Comparison of ENCODE assay signal across 26 mouse cellular contexts in genomic region chr19:6264945-6265344, GRCm38 (mm10). TPM values are rescaled to one million over a fixed set of nuclear protein-coding genes. Genes with fewer than 3 reads are reported as not detected.
DNase-seq lines count a peak whose midpoint lies in the region; ATAC-seq and TF ChIP-seq lines count a peak whose summit lies in the region.
"Had no signal": no experiment of that assay in that cellular context is flagged by ENCODE, and none has a peak within 500 bp of the region (broad histone marks: within the 10 kb centered on the region; RNA-seq: fewer than 3 reads in every experiment).

No protein-coding gene starts in this region.

- peak overlapping the region; percentile 95 for H3K27ac ChIP-seq in liver, adult 2 months (replicated peaks; ENCODE audit: insufficient read depth, low read depth, low read length)
- no peak overlapping the region for H3K27ac ChIP-seq in liver, embryonic 12.5 days
- H3K27ac ChIP-seq in small intestine, adult 2 months (ENCODE audit: insufficient read depth, low read depth, low read length): peak overlapping the region; percentile 99
- H3K27ac ChIP-seq: forebrain, embryonic 15.5 days; heart, embryonic 13.5 days; hindbrain, embryonic 12.5 days; limb, embryonic 13.5 days; macrophage; midbrain, embryonic 15.5 days; neural tube, embryonic 12.5 days had no signal

- no peak for TF ChIP-seq POLR2A in liver, adult 2 months (IDR thresholded peaks at IDR 0.05; ENCODE audit: extremely low read depth, insufficient read depth, low read length)
- no peak for TF ChIP-seq POLR2A in small intestine, adult 2 months (IDR thresholded peaks at IDR 0.05; ENCODE audit: low read depth, low read length)

- intact Hi-C loops in left cerebral cortex, postnatal 36 days (cut with DNase I): loop anchor here (2.0 kb wide), 1 partner anchor 66 kb away; no protein-coding TSS in a partner anchor

- H3K36me3 ChIP-seq in liver, adult 2 months (ENCODE audit: control insufficient read depth, insufficient read depth, low read length): no peaks in the 10 kb centered on the region
- peaks cover 22% of the 10 kb centered on the region for H3K36me3 ChIP-seq in liver, embryonic 12.5 days
- peaks cover 33% of the 10 kb centered on the region for H3K36me3 ChIP-seq in small intestine, adult 2 months (ENCODE audit: control insufficient read depth, insufficient read depth, low read length)

- peaks cover 31% of the 10 kb centered on the region for H3K4me1 ChIP-seq in liver, adult 2 months (ENCODE audit: control insufficient read depth, insufficient read depth, low read length)
- peaks cover 20% of the 10 kb centered on the region for H3K4me1 ChIP-seq in liver, embryonic 12.5 days
- peaks cover 9% of the 10 kb centered on the region; the same call in 1 of the 2 replicates for H3K4me1 ChIP-seq in small intestine, adult 2 months (ENCODE audit: control insufficient read depth, insufficient read depth, insufficient read length, low read length)
- H3K4me1 ChIP-seq: forebrain, embryonic 15.5 days; midbrain, embryonic 15.5 days; neural tube, embryonic 12.5 days had no signal

- H3K4me2 ChIP-seq in liver, embryonic 12.5 days: peak overlapping the region; percentile 54
- H3K4me2 ChIP-seq: forebrain, embryonic 15.5 days; heart, embryonic 13.5 days; hindbrain, embryonic 12.5 days; limb, embryonic 13.5 days; midbrain, embryonic 15.5 days; neural tube, embryonic 12.5 days had no signal

- no peak for TF ChIP-seq CTCF in liver, adult 2 months (IDR thresholded peaks at IDR 0.05; ENCODE audit: low read depth, low read length)
- no peak for TF ChIP-seq CTCF in small intestine, adult 2 months (IDR thresholded peaks at IDR 0.05; ENCODE audit: extremely low read depth, insufficient read length, insufficient replicate concordance, low read depth, low read length)

- H3K27me3 ChIP-seq in liver, adult 2 months (ENCODE audit: control insufficient read depth, insufficient read depth, low read length): no peaks in the 10 kb centered on the region
- no peaks in the 10 kb centered on the region for H3K27me3 ChIP-seq in liver, embryonic 12.5 days (replicated peaks)
- H3K27me3 ChIP-seq in small intestine, adult 2 months (ENCODE audit: control insufficient read depth, insufficient read depth, low read length): no peaks in the 10 kb centered on the region
- H3K27me3 ChIP-seq: forebrain, embryonic 15.5 days; hindbrain, embryonic 12.5 days; limb, embryonic 13.5 days; midbrain, embryonic 15.5 days; neural tube, embryonic 12.5 days had no signal

- H3K9ac ChIP-seq in liver, adult 2 months (ENCODE audit: low read depth, low read length): peak overlapping the region; percentile 88
- no peak overlapping the region for H3K9ac ChIP-seq in liver, embryonic 12.5 days
- H3K9ac ChIP-seq: forebrain, embryonic 15.5 days; heart, embryonic 13.5 days; hindbrain, embryonic 12.5 days; limb, embryonic 13.5 days; midbrain, embryonic 15.5 days; neural tube, embryonic 12.5 days had no signal

- peaks cover 9% of the 10 kb centered on the region; the same call in 1 of the 2 replicates for H3K79me2 ChIP-seq in liver, adult 2 months (ENCODE audit: control insufficient read depth, insufficient read depth, low read length)

- peak overlapping the region; percentile 60 for H3K4me3 ChIP-seq in liver, adult 2 months (ENCODE audit: insufficient read depth, low read depth, low read length)
- peak overlapping the region; percentile 42; the same call in 1 of the 2 replicates for H3K4me3 ChIP-seq in liver, embryonic 12.5 days
- peak overlapping the region; percentile 93 for H3K4me3 ChIP-seq in small intestine, adult 2 months (ENCODE audit: low read depth, low read length)
- H3K4me3 ChIP-seq: forebrain, embryonic 15.5 days; heart, embryonic 13.5 days; hindbrain, embryonic 12.5 days; limb, embryonic 13.5 days; midbrain, embryonic 15.5 days; neural tube, embryonic 12.5 days had no signal

- DNase-seq in liver, adult 2 months (ENCODE audit: extremely low read depth, low read depth, low spot score): peak; percentile 76
- no peak for DNase-seq in liver
- DNase-seq in heart, adult 11 months: no peak
- no peak for DNase-seq in left cerebral cortex, postnatal 36 days (ENCODE audit: low spot score in 2 of 2)
- no peak for DNase-seq in thymus, adult 18-20 months
- DNase-seq: adrenal gland, adult 2 months; B cell, adult 2 months; gastrocnemius, postnatal 10 days; heart, postnatal 14 days; layer of hippocampus, postnatal 36 days; retina, postnatal 1 day had no signal

- no peak for ATAC-seq in liver, embryonic 12.5 days
- ATAC-seq: forebrain, embryonic 15.5 days had no signal

- H3K9me3 ChIP-seq in liver, embryonic 12.5 days (replicated peaks): peaks cover 4% of the 10 kb centered on the region; the same call in 1 of the 2 replicates
- H3K9me3 ChIP-seq: forebrain, embryonic 15.5 days; hindbrain, embryonic 12.5 days; midbrain, embryonic 15.5 days; neural tube, embryonic 12.5 days had no signal

- 23% methylated on average over 8 of the region's 8 CpGs for WGBS in liver, adult 2 months
- WGBS in liver, embryonic 12.5 days (ENCODE audit: insufficient replicate concordance): 74% methylated on average over 8 of the region's 8 CpGs
- 34% methylated on average over 8 of the region's 8 CpGs for WGBS in small intestine, adult 2 months

RNA-seq across cellular contexts. Expression of gene Ehd1, which starts 11.6 kb away (rescaled TPM):
- total RNA-seq in liver, adult 2 months (2014; rRNA removed): 25.3 and 29.7 TPM in 2 replicates
- 140 and 154 TPM in 2 replicates for polyA plus RNA-seq in liver, adult 2 months (2012; rRNA removed)
- 85.4 and 91.9 TPM in 2 replicates for polyA plus RNA-seq in liver, embryonic 12.5 days (2016; fragmentation: Nextera tagmentation; extraction: Ambion mirVana)
- polyA plus RNA-seq in small intestine, adult 2 months (2012; rRNA removed): 315 and 714 TPM in 2 replicates
- total RNA-seq in left cerebral cortex, postnatal 36 days (2021): 10 to 100 TPM; 38.2 to 42.2 TPM

RNA-seq across cellular contexts. Expression of gene Atg2a, which starts 23.5 kb away (rescaled TPM):
- total RNA-seq in liver, adult 2 months (2014; rRNA removed): 9.1 and 16.0 TPM in 2 replicates
- polyA plus RNA-seq in liver, adult 2 months (2012; rRNA removed): 26.8 and 32.3 TPM in 2 replicates
- polyA plus RNA-seq in liver, embryonic 12.5 days (2016; fragmentation: Nextera tagmentation; extraction: Ambion mirVana): 7.1 and 8.2 TPM in 2 replicates
- polyA plus RNA-seq in small intestine, adult 2 months (2012; rRNA removed): 37.0 and 68.8 TPM in 2 replicates
- total RNA-seq in left cerebral cortex, postnatal 36 days (2021): 10 to 100 TPM; 32.3 to 39.4 TPM

RNA-seq across cellular contexts. Expression of gene Ppp2r5b, which starts 29.3 kb away (rescaled TPM):
- 3.2 and 3.3 TPM in 2 replicates for total RNA-seq in liver, adult 2 months (2014; rRNA removed)
- polyA plus RNA-seq in liver, adult 2 months (2012; rRNA removed): 12.5 and 14.5 TPM in 2 replicates
- 6.4 TPM in 2 replicates for polyA plus RNA-seq in liver, embryonic 12.5 days (2016; fragmentation: Nextera tagmentation; extraction: Ambion mirVana)
- polyA plus RNA-seq in small intestine, adult 2 months (2012; rRNA removed): 64.2 and 112 TPM in 2 replicates
- 100 to 1,000 TPM; 160 to 173 TPM for total RNA-seq in left cerebral cortex, postnatal 36 days (2021)

RNA-seq across cellular contexts. Expression of gene Gpha2, which starts 38.8 kb away (rescaled TPM):
- 0.27 and 0.28 TPM in 2 replicates for total RNA-seq in liver, adult 2 months (2014; rRNA removed)
- not detected in 2 replicates for polyA plus RNA-seq in liver, adult 2 months (2012; rRNA removed)
- polyA plus RNA-seq in liver, embryonic 12.5 days (2016; fragmentation: Nextera tagmentation; extraction: Ambion mirVana): not detected in 2 replicates
- 0.74 TPM in 1 of 2 replicates, not detected in the other for polyA plus RNA-seq in small intestine, adult 2 months (2012; rRNA removed)
- not detected for total RNA-seq in left cerebral cortex, postnatal 36 days (2021)
- total RNA-seq: CH12.LX; gastrocnemius, postnatal 10 days; granulocyte monocyte progenitor cell, adult 5-6 weeks; heart, postnatal 14 days; layer of hippocampus, adult 8-10 months; layer of hippocampus, postnatal 36 days; left cerebral cortex, postnatal 14 days; MEL had no signal
- polyA plus RNA-seq: forebrain, embryonic 15.5 days; heart, embryonic 13.5 days; kidney, embryonic 14.5 days; macrophage; midbrain, embryonic 15.5 days; neural tube, embryonic 12.5 days had no signal

RNA-seq across cellular contexts. Expression of gene Cdc42bpg, which starts 41.3 kb away (rescaled TPM):
- 3.1 and 4.6 TPM in 2 replicates for total RNA-seq in liver, adult 2 months (2014; rRNA removed)
- 6.7 and 7.3 TPM in 2 replicates for polyA plus RNA-seq in liver, adult 2 months (2012; rRNA removed)
- polyA plus RNA-seq in liver, embryonic 12.5 days (2016; fragmentation: Nextera tagmentation; extraction: Ambion mirVana): 0.20 TPM in 2 replicates
- 26.0 and 53.2 TPM in 2 replicates for polyA plus RNA-seq in small intestine, adult 2 months (2012; rRNA removed)
- 1 to 10 TPM; 3.3 to 3.4 TPM for total RNA-seq in left cerebral cortex, postnatal 36 days (2021)

Comparison
In these comparisons a context has a peak if more than half of its experiments do, and no peak if none do; other contexts are left out.
1. H3K4me3 ChIP-seq: peak in every context shown above with its lines; median percentile 93 in small intestine, adult 2 months; 60 in liver, adult 2 months; 42 in liver, embryonic 12.5 days.